In genomic region chr9:107612945-107613569, GRCm38 (mm10) we compare ENCODE assay signal across 8 mouse cellular contexts. TPM values are rescaled to one million over a fixed set of nuclear protein-coding genes. Genes with fewer than 3 reads are reported as not detected.
A peak's percentile ranks its signal among the peaks of the same experiment; 100 is the strongest.
DNase-seq lines count a peak whose midpoint lies in the region; ATAC-seq and TF ChIP-seq lines count a peak whose summit lies in the region.

No protein-coding gene starts in this region.

- H3K36me3 ChIP-seq in heart, adult 2 months (ENCODE audit: control insufficient read depth, insufficient read depth, low read length): peaks cover 3% of the 10 kb centered on the region
- peaks cover 34 to 42% of the 10 kb centered on the region in 2 experiments for H3K36me3 ChIP-seq in CH12.LX (replicated peaks in 1 of 2; ENCODE audit: control insufficient read depth in 1 of 2, insufficient read depth in 1 of 2, low read length in 1 of 2)
- H3K36me3 ChIP-seq in forebrain, embryonic 14.5 days (ENCODE audit: control insufficient read depth, insufficient read depth, low read length): peaks cover 42% of the 10 kb centered on the region
- H3K36me3 ChIP-seq in liver, embryonic 15.5 days (replicated peaks): peaks cover 44% of the 10 kb centered on the region

- 0 out of 2 replicates have a peak, but pooled peaks have one; percentile 4 for TF ChIP-seq POLR2A in heart, adult 2 months (IDR thresholded peaks at IDR 0.05; ENCODE audit: insufficient read depth, low read depth, low read length)
- TF ChIP-seq POLR2A in CH12.LX (IDR thresholded peaks at IDR 0.05; ENCODE audit: low read depth, low read length): no peak

- TF ChIP-seq RAD21 in CH12.LX (IDR thresholded peaks at IDR 0.05; ENCODE audit: low read depth, low read length): no peak; the same call in none of the 2 replicates

- DNase-seq in heart, adult 2 months: no peak
- DNase-seq in heart, postnatal 14 days: no peak
- DNase-seq in CH12.LX (ENCODE audit: extremely low read depth): no peak
- peak; percentile 73 for DNase-seq in forebrain, embryonic 14.5 days (ENCODE audit: low spot score)
- DNase-seq in urinary bladder, adult 2 months (ENCODE audit: low spot score): no peak
- no peak for DNase-seq in cerebellum, postnatal 36 days

- peak overlapping the region; percentile 46; the same call in 1 of the 2 replicates for H3K4me2 ChIP-seq in CH12.LX (ENCODE audit: insufficient read depth, low read depth, poor library complexity, severe bottlenecking)
- H3K4me2 ChIP-seq in forebrain, embryonic 14.5 days (ENCODE audit: low read length): peak overlapping the region; percentile 72
- peak overlapping the region; percentile 96 for H3K4me2 ChIP-seq in liver, embryonic 15.5 days

- no peaks in the 10 kb centered on the region for H3K79me2 ChIP-seq in heart, adult 2 months (replicated peaks; ENCODE audit: control insufficient read depth, insufficient read depth, low read length)
- H3K79me2 ChIP-seq in CH12.LX (replicated peaks; ENCODE audit: control insufficient read depth, extremely low read depth, insufficient read depth, poor library complexity, severe bottlenecking): no peaks in the 10 kb centered on the region

- 5% methylated on average over 12 of the region's 12 CpGs for WGBS in heart, adult 2 months
- 10% methylated on average over 12 of the region's 12 CpGs for WGBS in forebrain, embryonic 14.5 days
- 10% methylated on average over 12 of the region's 12 CpGs for WGBS in liver, embryonic 15.5 days (ENCODE audit: insufficient replicate concordance)

- H3K9ac ChIP-seq in heart, adult 2 months (ENCODE audit: low read depth, low read length): peak overlapping the region; percentile 37
- H3K9ac ChIP-seq in CH12.LX (ENCODE audit: insufficient read depth, low read depth): no peak overlapping the region; the same call in 1 of the 2 replicates
- peak overlapping the region; percentile 82 for H3K9ac ChIP-seq in forebrain, embryonic 14.5 days (ENCODE audit: low read length)
- peak overlapping the region; percentile 74 for H3K9ac ChIP-seq in liver, embryonic 15.5 days

- ATAC-seq in forebrain, embryonic 14.5 days: peak; percentile 24
- ATAC-seq in liver, embryonic 15.5 days (ENCODE audit: insufficient read depth): peak; percentile 21; the same call in 1 of the 2 replicates
- no peak for ATAC-seq in activated CD4-positive, CD25-positive, alpha-beta regulatory T cell, adult 4 months

- intact Hi-C loops in heart, adult 2 months (cut with DNase I): loop anchor here (1.0 kb wide), 1 partner anchor 20 kb away; no protein-coding TSS in a partner anchor
- intact Hi-C loops in heart, postnatal 14 days (cut with DNase I): no loop called here

- peak overlapping the region; percentile 37 for H3K4me3 ChIP-seq in heart, adult 2 months
- peak overlapping the region in 1 of 3 experiments; percentile 8 for H3K4me3 ChIP-seq in CH12.LX (replicated peaks in 1 of 3; ENCODE audit: low read depth in 2 of 3, low read length in 2 of 3, poor library complexity in 1 of 3)
- H3K4me3 ChIP-seq in forebrain, embryonic 14.5 days (ENCODE audit: low read depth, low read length): peak overlapping the region; percentile 34
- peak overlapping the region; percentile 64 for H3K4me3 ChIP-seq in liver, embryonic 15.5 days (replicated peaks)

- H3K27me3 ChIP-seq in heart, adult 2 months (ENCODE audit: control insufficient read depth, insufficient read depth, low read length): no peaks in the 10 kb centered on the region
- no peaks in the 10 kb centered on the region for H3K27me3 ChIP-seq in CH12.LX (replicated peaks)
- H3K27me3 ChIP-seq in forebrain, embryonic 14.5 days (replicated peaks; ENCODE audit: control insufficient read depth, insufficient read depth, low read length): no peaks in the 10 kb centered on the region
- no peaks in the 10 kb centered on the region for H3K27me3 ChIP-seq in liver, embryonic 15.5 days

- H3K9me3 ChIP-seq in CH12.LX (replicated peaks; ENCODE audit: low read length): no peaks in the 10 kb centered on the region
- H3K9me3 ChIP-seq in forebrain, embryonic 14.5 days (replicated peaks; ENCODE audit: control insufficient read depth, low read length): no peaks in the 10 kb centered on the region
- H3K9me3 ChIP-seq in liver, embryonic 15.5 days (replicated peaks): no peaks in the 10 kb centered on the region

- peak; percentile 5; the same call in 1 of the 2 replicates for TF ChIP-seq EP300 in heart, adult 2 months (IDR thresholded peaks at IDR 0.05; ENCODE audit: insufficient read depth, low read depth, low read length)
- no peak for TF ChIP-seq EP300 in CH12.LX (IDR thresholded peaks at IDR 0.05; ENCODE audit: low read length)

- peak overlapping the region; percentile 98 for H3K27ac ChIP-seq in heart, adult 2 months
- H3K27ac ChIP-seq in CH12.LX (ENCODE audit: insufficient read depth, low read depth): peak overlapping the region; percentile 26; the same call in 1 of the 2 replicates
- peak overlapping the region; percentile 99 for H3K27ac ChIP-seq in forebrain, embryonic 14.5 days (ENCODE audit: low read depth, low read length)
- peak overlapping the region; percentile 80 for H3K27ac ChIP-seq in liver, embryonic 15.5 days (replicated peaks)

- in situ Hi-C loops in CH12.LX (cut with MboI; ENCODE audit: low pct_ligation_motif_present, low pct_unique_long_range_greater_than_20kb, low sequenced_read_pairs): no loop called here

- dilution Hi-C loops in CH12.LX (cut with MboI; ENCODE audit: extremely low pct_ligation_motif_present, extremely low pct_unique_long_range_greater_than_20kb, low sequenced_read_pairs): no loop called here

- TF ChIP-seq CTCF in heart, adult 2 months (IDR thresholded peaks at IDR 0.05): peak; percentile 34
- TF ChIP-seq CTCF in CH12.LX (conservative IDR thresholded peaks at IDR 0.05 in 1 of 2, IDR thresholded peaks at IDR 0.05 in 1 of 2; ENCODE audit: low read depth in 2 of 2, low read length in 2 of 2): no peak; a peak in 1 of 4 replicates

- H3K4me1 ChIP-seq in heart, adult 2 months (ENCODE audit: control insufficient read depth, insufficient read depth, low read length): peaks cover 18% of the 10 kb centered on the region
- peaks cover 29 to 49% of the 10 kb centered on the region in 2 experiments for H3K4me1 ChIP-seq in CH12.LX (ENCODE audit: control insufficient read depth in 1 of 2, insufficient read depth in 2 of 2)
- H3K4me1 ChIP-seq in forebrain, embryonic 14.5 days (ENCODE audit: control insufficient read depth, insufficient read depth, low read length): peaks cover 17% of the 10 kb centered on the region
- H3K4me1 ChIP-seq in liver, embryonic 15.5 days (replicated peaks): peaks cover 37% of the 10 kb centered on the region

RNA-seq across cellular contexts. Expression of gene Sema3b, which starts 4.0 kb away (rescaled TPM):
- 10 to 100 TPM; 19.9 to 24.2 TPM for total RNA-seq in heart, adult 2 months (2021)
- polyA plus RNA-seq in heart, adult 2 months (2012; rRNA removed): 33.7 and 39.1 TPM in 2 replicates
- 10 to 100 TPM; 11.3 to 12.1 TPM for total RNA-seq in heart, postnatal 14 days (2021)
- total RNA-seq in CH12.LX (2012; rRNA removed): 7.4 and 11.6 TPM in 2 replicates
- total RNA-seq in CH12.LX (2014; rRNA removed): 8.0 and 8.2 TPM in 2 replicates
- 4.3 and 4.7 TPM in 2 replicates for polyA plus RNA-seq in CH12.LX (2012; ENCODE audit: insufficient read length, low read depth)
- polyA plus RNA-seq in forebrain, embryonic 14.5 days (2014; fragmentation: Nextera tagmentation; extraction: Ambion mirVana): 0.85 and 1.3 TPM in 2 replicates
- polyA plus RNA-seq in liver, embryonic 15.5 days (2015; fragmentation: Nextera tagmentation; extraction: Ambion mirVana): 0.74 and 0.77 TPM in 2 replicates
- 57.1 and 71.0 TPM in 2 replicates for polyA plus RNA-seq in urinary bladder, adult 2 months (2012; rRNA removed)
- polyA plus RNA-seq in activated CD4-positive, CD25-positive, alpha-beta regulatory T cell, adult 4 months (2017; shearing (Covaris generic)): not detected

RNA-seq across cellular contexts. Expression of gene Gnai2, which starts 22.1 kb away (rescaled TPM):
- total RNA-seq in heart, adult 2 months (2021): 100 to 1,000 TPM; 243 to 250 TPM
- 311 and 386 TPM in 2 replicates for polyA plus RNA-seq in heart, adult 2 months (2012; rRNA removed)
- total RNA-seq in heart, postnatal 14 days (2021): 100 to 1,000 TPM; 318 to 327 TPM
- total RNA-seq in CH12.LX (2012; rRNA removed) (154 and 160 TPM in 2 replicates), CH12.LX (2014; rRNA removed) (86.2 and 98.2 TPM in 2 replicates)
- 262 and 286 TPM in 2 replicates for polyA plus RNA-seq in CH12.LX (2012; ENCODE audit: insufficient read length, low read depth)
- 371 and 423 TPM in 2 replicates for polyA plus RNA-seq in forebrain, embryonic 14.5 days (2014; fragmentation: Nextera tagmentation; extraction: Ambion mirVana)
- 162 and 167 TPM in 2 replicates for polyA plus RNA-seq in liver, embryonic 15.5 days (2015; fragmentation: Nextera tagmentation; extraction: Ambion mirVana)
- 449 and 465 TPM in 2 replicates for polyA plus RNA-seq in urinary bladder, adult 2 months (2012; rRNA removed)
- 100 to 1,000 TPM; 176 to 181 TPM for polyA plus RNA-seq in activated CD4-positive, CD25-positive, alpha-beta regulatory T cell, adult 4 months (2017; shearing (Covaris generic))

RNA-seq across cellular contexts. Expression of gene Ifrd2, which starts 25.6 kb away (rescaled TPM):
- 10 to 100 TPM; 39.9 to 51.4 TPM for total RNA-seq in heart, adult 2 months (2021)
- 43.7 and 54.5 TPM in 2 replicates for polyA plus RNA-seq in heart, adult 2 months (2012; rRNA removed)
- total RNA-seq in heart, postnatal 14 days (2021): 10 to 100 TPM; 36.7 to 47.1 TPM
- total RNA-seq in CH12.LX (2012; rRNA removed) (91.3 and 101 TPM in 2 replicates), CH12.LX (2014; rRNA removed) (57.7 and 62.8 TPM in 2 replicates)
- polyA plus RNA-seq in CH12.LX (2012; ENCODE audit: insufficient read length, low read depth): 127 and 143 TPM in 2 replicates
- polyA plus RNA-seq in forebrain, embryonic 14.5 days (2014; fragmentation: Nextera tagmentation; extraction: Ambion mirVana): 18.7 and 19.1 TPM in 2 replicates
- 161 and 198 TPM in 2 replicates for polyA plus RNA-seq in liver, embryonic 15.5 days (2015; fragmentation: Nextera tagmentation; extraction: Ambion mirVana)
- polyA plus RNA-seq in urinary bladder, adult 2 months (2012; rRNA removed): 31.3 and 36.0 TPM in 2 replicates
- polyA plus RNA-seq in activated CD4-positive, CD25-positive, alpha-beta regulatory T cell, adult 4 months (2017; shearing (Covaris generic)): 10 to 100 TPM; 28.7 to 33.8 TPM

RNA-seq across cellular contexts. Expression of gene Hyal3, which starts 32.4 kb away (rescaled TPM):
- under 1 TPM; 0.29 to 0.34 TPM for total RNA-seq in heart, adult 2 months (2021)
- polyA plus RNA-seq in heart, adult 2 months (2012; rRNA removed): 0.26 and 0.31 TPM in 2 replicates
- total RNA-seq in heart, postnatal 14 days (2021): under 1 TPM; 0.31 to 0.49 TPM
- total RNA-seq in CH12.LX (2012; rRNA removed) (0.13 TPM in 1 of 2 replicates, not detected in the other), CH12.LX (2014; rRNA removed) (0.12 TPM in 1 of 2 replicates, not detected in the other)
- 0.14 and 0.21 TPM in 2 replicates for polyA plus RNA-seq in CH12.LX (2012; ENCODE audit: insufficient read length, low read depth)
- polyA plus RNA-seq in forebrain, embryonic 14.5 days (2014; fragmentation: Nextera tagmentation; extraction: Ambion mirVana): 0.66 and 1.0 TPM in 2 replicates
- polyA plus RNA-seq in liver, embryonic 15.5 days (2015; fragmentation: Nextera tagmentation; extraction: Ambion mirVana): 0.64 TPM in 2 replicates
- 0.50 and 0.52 TPM in 2 replicates for polyA plus RNA-seq in urinary bladder, adult 2 months (2012; rRNA removed)
- polyA plus RNA-seq in activated CD4-positive, CD25-positive, alpha-beta regulatory T cell, adult 4 months (2017; shearing (Covaris generic)): under 1 TPM; 0.25 to 0.90 TPM

RNA-seq across cellular contexts. Expression of gene Naa80, which starts 34.4 kb away (rescaled TPM):
- total RNA-seq in heart, adult 2 months (2021): 10 to 100 TPM; 14.9 to 17.4 TPM
- polyA plus RNA-seq in heart, adult 2 months (2012; rRNA removed): 30.0 and 45.4 TPM in 2 replicates
- total RNA-seq in heart, postnatal 14 days (2021): 10 to 100 TPM; 15.5 to 16.6 TPM
- 4.4 and 4.8 TPM in 2 replicates for total RNA-seq in CH12.LX (2012; rRNA removed)
- 0.70 and 1.7 TPM in 2 replicates for total RNA-seq in CH12.LX (2014; rRNA removed)
- polyA plus RNA-seq in CH12.LX (2012; ENCODE audit: insufficient read length, low read depth): 5.5 and 9.3 TPM in 2 replicates
- 17.4 and 18.7 TPM in 2 replicates for polyA plus RNA-seq in forebrain, embryonic 14.5 days (2014; fragmentation: Nextera tagmentation; extraction: Ambion mirVana)
- 12.3 and 12.8 TPM in 2 replicates for polyA plus RNA-seq in liver, embryonic 15.5 days (2015; fragmentation: Nextera tagmentation; extraction: Ambion mirVana)
- 24.6 and 37.3 TPM in 2 replicates for polyA plus RNA-seq in urinary bladder, adult 2 months (2012; rRNA removed)
- polyA plus RNA-seq in activated CD4-positive, CD25-positive, alpha-beta regulatory T cell, adult 4 months (2017; shearing (Covaris generic)): 10 to 100 TPM; 16.6 to 21.7 TPM

Comparison
In these comparisons a context has a peak if more than half of its experiments do, and no peak if none do; other contexts are left out.
1. H3K27ac ChIP-seq: peak in every context shown above with its lines; median percentile 99 in forebrain, embryonic 14.5 days; 98 in heart, adult 2 months; 80 in liver, embryonic 15.5 days; 26 in CH12.LX.
2. H3K4me2 ChIP-seq: peak in every context shown above with its lines; median percentile 96 in liver, embryonic 15.5 days; 72 in forebrain, embryonic 14.5 days; 46 in CH12.LX.